Mouse (Mus musculus) heart, postnatal 14 days (tissue): Measurements from ENCODE around the gene 4921517D22Rik. TPM values are rescaled to one million over a fixed set of nuclear protein-coding genes. Genes with fewer than 3 reads are reported as not detected.
A peak's percentile ranks its signal among the peaks of the same experiment; 100 is the strongest.

ENCODE experiments used
- DNase-seq, 2 experiments: peaks; one replicate each; pipeline ENCODE4 v3.0.0; 2021 to 2022
- intact Hi-C: fragments of 180-260 bp; cut with DNase I; formaldehyde crosslinking; loops from one replicate; pipeline ENCODE4 v1.15.1; 2025
- total RNA-seq, 2 experiments: library from RNA; stranded (reverse); gene quantifications; 2 replicates each; pipeline ENCODE4 v1.2.3; 2021

4921517D22Rik gene
- total RNA-seq, 2 experiments from 2014 or later: not detected

DNA sequence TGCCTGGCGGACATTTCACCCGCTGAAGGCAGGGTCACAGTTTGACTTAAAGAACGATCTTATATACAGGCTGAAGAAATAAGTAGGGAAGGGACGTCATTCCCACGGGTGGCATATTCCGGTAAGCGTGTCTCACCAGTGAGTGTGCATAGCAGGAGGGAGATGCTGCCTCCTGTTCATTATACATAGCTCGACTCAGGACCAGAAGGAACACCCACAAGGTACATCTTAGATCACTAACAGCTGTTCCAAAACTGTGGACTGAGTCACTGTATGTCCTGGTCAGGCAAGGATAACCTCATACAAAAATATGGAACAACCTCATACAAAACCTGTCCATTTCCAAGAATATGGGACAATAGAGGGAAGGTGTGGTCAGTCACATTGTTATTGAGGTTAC, 5.2 kb upstream of the 4921517D22Rik start:
- intact Hi-C loops: no loop called here
- DNase-seq: no peak

DNA sequence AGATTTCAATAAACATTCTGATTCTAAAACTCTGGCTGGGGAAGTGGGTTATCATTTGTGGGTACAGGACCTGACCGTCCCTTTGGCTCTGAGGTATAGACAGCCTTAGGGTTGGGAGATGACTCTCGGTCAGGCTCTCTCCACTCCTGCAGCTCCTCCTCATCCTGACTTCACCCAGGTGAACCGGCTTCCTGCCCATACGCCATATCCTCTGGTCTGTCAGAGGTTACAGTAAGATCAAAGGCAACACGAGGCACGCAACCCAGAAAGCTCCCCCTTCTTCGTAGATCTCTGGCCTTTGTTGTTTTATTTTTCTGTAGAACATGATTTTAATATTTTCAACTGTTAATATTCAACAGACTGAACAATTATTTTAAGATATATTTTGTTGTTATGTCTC, 1.9 kb upstream of the 4921517D22Rik start:
- no peak for DNase-seq
- intact Hi-C loops: no loop called here

DNA sequence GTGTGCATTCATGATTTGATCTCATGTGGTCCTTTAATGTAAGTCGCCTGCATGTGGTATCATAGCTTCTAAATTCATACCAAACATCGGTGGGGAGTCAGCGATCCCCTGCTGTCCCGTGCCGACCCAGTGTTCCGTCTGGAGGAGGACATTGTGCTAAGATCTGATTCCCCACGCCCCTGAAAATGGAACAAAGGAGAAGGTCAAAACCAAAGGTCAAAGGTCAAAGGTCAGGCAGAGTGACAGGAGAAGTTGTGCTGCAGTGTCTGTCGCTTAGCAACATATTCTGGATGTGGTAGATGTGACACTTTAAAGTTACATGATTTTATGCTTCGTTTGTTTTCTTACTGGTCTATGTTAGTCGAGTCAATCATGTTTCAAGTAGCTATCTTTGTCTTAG, 2.4 kb downstream of the 4921517D22Rik start:
- no peak for DNase-seq
- intact Hi-C loops: no loop called here

DNA sequence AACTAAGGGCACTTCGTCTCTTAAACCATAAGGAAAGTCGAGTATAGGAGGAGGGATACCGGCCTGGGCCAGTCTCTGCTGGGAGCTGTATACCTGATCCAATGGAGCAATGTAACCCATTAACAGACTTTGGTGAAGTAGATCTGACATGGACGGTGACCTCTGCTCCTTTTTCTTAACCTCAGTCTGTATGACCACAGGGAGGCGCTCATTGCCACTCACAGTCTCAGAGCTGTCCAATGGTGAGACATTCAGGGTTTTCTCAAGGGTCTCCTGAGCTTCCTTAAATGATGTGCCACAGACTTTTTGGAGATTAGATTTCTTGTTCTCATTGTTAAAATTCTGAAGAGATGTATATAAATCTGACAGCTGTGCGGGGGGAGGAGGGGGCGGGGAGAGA, 3.3 kb downstream of the 4921517D22Rik start:
- no peak for DNase-seq
- intact Hi-C loops: no loop called here

DNA sequence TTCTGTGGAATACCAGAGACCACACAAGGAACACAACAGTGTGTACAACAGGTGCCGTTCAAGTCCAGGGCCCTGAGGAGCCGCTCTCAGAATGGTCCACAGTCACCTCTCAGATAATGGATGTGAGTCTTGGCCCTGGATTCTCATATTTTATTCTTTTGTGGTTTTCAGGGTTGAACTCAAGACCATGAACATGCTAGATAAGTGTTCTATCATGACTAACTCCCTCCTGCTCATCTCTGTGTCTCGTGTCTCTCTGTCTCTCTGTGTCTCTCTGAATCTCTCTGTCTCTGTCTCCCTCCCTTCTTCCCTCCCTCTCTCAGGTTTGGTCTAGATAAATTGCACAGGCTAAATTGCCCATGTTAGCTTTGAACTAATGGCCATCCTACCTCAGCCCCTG, 4.1 kb downstream of the 4921517D22Rik start:
- no peak for DNase-seq
- intact Hi-C loops: no loop called here

DNA sequence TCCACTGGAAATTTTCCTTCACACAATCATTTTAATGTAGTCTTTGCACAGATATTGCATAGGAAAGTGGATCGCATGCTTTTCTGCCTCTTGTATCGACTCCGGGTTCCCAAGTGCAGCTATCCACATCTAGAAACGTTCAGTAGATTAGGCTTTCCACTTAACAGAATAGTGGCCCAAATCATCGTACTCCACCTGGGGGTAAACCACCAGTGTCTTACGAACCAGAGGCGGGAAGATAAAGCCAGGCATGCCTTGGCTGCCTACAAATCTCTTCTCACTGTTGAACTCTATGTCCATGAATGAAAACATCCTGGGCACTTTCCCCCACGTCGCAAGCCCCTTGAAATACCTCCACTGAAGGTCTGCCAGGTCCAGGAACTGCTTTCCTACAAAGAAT, 4.6 kb downstream of the 4921517D22Rik start:
- no peak for DNase-seq
- intact Hi-C loops: no loop called here

DNA sequence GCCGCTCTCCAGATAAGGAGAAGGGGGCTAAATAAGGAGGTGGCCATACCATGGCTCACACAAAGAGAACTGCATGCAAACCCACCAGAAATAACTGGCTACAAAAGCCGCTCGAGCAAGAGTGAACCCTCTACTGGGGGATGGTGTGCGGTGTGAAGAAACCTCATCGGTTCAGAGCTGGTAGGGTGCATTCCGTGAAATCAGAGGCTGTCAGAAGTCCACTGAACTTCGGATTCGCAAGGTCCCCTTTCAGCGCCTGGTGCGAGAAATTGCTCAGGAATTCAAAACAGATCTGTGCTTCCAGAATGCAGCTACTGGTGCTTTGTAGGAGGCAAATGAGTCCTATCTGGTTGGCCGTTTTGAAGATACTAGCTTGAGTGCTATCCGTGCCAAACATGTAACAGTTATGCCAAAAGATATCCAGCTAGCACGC, 5.6 kb downstream of the 4921517D22Rik start:
- intact Hi-C loops: no loop called here
- DNase-seq: peak; percentile 28 to 37

DNA sequence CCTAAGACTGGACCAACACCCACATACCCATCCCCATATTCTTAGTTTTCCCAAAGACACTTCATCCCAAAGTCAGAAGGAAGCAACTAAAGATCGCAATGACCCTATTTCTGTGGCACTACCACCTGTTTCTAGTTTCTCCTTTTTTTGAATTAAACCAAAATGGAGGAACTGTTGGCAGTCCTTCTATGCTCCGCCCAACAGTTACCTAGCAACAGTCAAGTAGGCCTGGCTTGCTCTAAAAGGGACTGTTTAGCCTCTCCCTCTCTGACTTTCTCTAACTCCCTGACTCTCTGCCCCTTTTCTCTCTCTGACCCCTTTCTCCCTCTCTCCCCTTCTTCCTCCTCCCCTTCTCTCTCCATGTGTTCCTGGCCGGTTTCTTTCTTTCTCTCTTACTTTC, 8.7 kb downstream of the 4921517D22Rik start:
- intact Hi-C loops: no loop called here
- DNase-seq: no peak

DNA sequence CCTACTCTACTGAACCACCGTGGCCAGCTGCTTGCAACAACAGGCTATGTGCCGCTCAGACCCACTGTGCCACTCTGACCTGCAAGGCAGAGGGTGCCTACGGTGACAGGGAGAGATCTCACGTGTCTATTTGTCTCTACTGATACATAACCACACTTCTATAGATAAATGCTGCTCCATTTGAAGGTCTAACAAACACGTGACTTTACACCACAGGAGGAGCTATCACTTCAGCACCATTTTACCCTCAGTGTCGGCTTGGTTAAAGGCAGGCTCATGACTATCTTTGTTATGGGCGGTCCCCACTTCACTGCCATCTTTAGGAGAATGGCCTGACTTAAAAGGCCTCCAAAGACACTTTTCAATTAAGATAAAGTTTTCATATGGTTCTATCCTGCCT, 11.3 kb downstream of the 4921517D22Rik start:
- DNase-seq: no peak
- intact Hi-C loops: no loop called here

DNA sequence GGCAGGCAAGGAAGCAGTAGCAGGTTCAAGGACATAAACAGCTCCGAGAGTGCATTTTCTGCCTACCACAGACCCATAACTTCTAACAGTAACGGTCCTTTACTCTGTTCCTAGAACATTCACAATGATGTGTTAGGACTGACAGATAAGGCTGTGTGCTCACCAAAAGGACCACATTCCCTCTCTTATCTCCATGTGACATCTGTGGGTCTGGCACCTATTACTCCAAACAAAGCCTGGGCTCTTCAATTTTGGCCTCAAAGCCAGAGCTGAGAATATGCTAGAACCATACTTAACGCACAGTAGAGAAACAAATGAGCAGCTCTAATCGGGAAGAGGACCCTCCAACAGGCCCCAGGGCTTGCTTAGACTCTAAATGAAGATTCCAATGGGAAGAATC, 14.0 kb downstream of the 4921517D22Rik start:
- DNase-seq: no peak
- intact Hi-C loops: no loop called here

DNA sequence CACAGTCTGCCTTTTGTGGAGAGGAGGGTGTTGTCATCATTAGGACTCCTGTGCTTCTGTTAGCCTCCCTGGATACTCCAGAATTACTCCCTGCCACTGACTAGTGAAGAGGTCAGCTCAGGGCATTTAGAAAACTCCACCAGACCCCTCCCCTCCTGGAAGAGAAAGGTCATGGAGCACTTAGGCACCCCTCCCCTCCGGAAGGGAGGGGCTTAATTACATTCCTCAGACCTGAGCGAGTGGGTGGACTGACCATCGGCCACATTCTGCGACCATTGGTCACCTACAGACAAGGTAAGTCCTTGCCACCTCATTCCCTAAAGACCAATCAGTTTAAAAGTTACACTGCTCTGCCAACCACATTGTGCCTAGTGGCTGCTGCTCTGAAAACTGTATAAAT, 14.6 kb downstream of the 4921517D22Rik start:
- no peak for DNase-seq
- intact Hi-C loops: no loop called here

DNA sequence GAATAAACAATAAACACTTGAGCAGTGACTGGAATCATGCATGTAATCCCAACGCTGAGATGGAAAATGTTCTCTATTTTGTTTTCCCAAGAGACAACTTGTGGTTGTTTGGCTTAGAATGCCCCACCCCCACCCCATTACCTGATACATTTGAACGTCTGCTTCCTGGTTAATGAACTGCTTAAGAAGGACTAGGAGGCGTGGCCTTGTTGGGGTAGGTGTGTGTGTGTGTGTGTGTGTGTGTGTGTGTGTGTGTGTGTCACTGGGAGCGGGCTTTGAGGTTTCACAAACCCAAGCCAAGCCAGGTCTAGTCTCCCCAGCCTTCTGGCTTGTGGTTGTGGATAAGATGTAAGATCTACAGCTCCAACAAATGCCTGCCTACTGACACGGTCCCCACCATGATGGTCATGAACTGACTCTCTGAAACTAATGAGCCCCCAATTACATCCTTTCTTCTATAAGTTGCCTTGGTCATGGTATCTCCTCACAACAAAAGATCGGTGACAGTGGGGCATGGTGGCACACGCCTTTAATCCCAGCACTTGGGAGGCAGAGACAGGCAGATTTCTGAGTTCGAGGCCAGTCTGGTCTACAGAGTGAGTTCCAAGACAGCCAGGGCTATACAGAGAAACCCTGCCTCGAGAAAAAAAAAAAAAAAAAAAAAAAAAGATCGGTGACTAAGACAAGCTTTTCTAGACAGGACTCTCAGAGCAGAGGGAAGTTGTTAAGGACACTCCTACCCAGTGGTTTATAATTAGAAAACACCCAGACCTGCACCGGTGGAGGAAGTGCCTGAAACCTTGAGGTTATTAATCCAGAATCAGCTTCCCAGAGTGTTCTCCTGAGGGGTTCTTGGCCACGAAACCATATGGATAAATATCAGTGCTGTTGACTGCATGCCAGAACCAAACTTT, 17.3 kb downstream of the 4921517D22Rik start:
- DNase-seq: no peak
- intact Hi-C loops: no loop called here

DNA sequence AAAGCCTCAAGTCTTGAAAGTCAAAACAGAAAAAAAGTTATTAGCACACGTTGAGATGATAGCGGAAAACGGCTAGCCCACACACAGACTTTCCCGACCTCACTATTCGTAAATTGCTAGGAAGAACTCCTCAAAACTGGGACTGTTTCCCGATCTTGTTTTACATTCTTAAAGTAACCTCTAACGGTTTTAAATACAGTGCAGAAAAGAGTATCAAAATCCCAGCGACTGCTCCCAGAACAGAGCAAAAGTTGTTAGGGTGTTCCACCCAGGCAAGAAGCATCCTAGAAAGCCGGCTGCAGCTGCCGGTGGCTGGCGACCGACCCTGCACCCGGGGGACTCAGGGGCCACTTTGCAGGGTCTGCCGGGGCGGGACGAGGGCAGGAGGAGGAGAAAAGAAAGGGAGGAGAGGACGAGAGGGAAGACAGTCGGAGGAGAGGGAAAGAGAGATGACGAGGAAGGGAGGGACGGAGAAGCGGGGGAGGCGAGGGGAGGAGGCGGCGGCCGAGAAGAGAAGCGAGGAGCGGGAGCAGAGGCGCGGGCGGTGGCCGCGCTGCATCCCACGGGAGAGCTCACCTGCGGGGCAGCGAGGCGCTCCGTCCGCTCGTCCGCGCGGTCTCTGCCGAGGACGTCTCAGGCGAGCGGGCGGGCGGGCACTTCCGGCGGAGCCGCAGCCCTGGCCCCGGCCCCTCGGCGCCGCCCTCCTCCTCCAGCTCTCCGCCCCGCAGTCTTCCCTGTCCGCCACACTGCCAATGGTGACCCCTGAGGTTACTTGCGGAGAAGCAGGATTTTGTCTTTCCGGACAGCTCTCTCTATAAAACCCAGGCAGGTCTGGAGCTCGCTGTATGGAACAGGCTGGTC, 18.5 kb downstream of the 4921517D22Rik start, which contains the start of gene Golm1:
Golm1 (minus strand) TSS at position 661 of the 861 bp plus-strand sequence.
- peak; percentile 75 to 77 for DNase-seq
- intact Hi-C loops: no loop called here

DNA sequence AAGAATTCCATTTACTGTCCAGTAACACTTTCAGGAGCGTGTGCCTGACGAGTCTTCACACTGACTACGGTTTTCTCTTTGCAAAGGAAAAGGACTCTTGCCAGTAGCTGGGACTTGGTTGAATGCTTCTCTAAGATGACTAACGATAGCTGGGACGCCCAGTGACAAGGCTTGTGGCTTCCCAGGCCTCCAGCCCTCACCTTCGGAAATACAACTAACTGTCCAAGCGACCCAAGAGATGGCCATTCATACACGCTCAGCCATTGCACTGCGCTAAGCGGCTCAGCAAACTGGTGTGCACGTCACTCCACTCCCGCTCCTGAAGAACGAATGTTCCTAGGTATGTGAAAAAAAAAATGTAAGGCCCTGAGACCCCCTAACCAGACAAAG, 19.2 kb downstream of the 4921517D22Rik start:
- DNase-seq: peak in 1 of 2 experiments; percentile 26
- intact Hi-C loops: no loop called here

DNA sequence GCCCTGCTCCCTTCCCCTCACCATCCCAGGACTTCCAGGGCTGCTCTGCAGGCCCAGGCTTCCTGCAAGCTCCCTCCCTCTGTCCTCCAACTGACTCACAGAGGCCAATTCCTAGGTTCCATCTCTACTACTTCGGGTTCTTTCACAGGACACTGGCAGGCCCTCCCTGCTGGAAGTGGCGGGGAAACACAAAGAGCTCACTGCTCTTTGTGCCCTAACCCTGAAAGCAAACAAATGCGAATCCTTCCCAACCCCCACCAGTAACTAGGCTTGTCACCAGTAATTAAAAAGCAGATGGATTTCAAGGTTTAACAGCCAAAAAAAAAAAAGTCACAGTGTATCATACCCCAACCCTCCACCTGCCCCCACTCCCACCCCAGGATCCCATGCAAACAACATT, 19.7 kb downstream of the 4921517D22Rik start:
- intact Hi-C loops: no loop called here
- no peak for DNase-seq

DNA sequence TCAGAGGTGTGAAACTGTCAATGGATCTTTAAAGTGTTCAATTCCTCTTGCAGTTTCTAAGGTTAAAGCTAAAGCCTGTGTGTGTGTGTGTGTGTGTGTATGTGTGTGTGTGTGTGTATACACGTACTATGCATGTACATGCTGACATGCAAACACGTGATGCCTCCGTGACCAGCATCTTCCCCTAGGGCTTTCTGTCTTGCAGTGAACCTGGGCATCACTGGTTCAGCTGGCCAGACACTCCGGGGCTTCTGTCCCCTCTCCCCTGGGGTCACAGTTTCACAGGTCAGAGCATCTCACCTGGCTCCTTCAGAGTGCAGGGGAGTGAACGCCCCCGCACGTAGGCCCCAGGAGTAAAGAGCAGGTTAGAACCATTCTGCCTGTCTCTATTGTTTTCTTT, 20.3 kb downstream of the 4921517D22Rik start:
- intact Hi-C loops: no loop called here
- DNase-seq: no peak

DNA sequence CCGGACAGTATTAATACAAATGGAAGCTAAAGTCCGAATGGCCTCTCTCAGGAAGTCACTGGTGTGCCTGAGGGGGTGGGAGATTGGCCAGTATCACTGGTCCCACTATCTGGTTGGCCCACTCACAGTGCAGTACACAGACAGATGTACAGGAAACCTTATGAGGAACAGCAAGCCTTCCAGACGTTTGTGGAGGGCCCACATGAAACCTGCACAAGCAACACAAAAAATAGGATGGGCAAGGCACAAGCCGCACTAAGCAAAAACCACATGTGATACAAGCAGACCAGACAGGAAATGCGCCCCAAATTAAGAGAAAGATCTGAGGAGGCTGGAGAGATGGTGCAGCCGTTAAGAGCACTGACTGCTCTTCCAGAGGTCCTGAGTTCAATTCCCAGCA, 21.7 kb downstream of the 4921517D22Rik start:
- no peak for DNase-seq
- intact Hi-C loops: no loop called here

DNA sequence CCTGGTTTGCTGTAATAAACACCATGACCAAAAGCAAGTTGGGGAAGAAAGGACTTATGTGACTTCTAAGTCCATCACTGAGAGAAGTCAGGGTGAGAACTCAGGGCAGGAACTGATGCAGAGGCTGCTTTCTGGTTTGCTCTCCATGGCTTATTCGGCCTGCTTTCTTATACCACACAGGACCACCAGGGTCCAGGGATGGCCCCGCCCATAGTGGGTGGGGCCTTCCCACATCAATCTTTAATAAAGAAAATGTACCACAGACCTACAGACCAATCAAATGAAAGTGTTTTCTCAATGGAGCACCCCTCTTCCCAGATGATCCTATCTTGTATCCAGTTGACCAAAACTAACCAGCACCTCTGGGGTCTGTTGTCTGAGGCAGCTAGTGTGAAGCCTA, 22.4 kb downstream of the 4921517D22Rik start:
- DNase-seq: no peak
- intact Hi-C loops: no loop called here

DNA sequence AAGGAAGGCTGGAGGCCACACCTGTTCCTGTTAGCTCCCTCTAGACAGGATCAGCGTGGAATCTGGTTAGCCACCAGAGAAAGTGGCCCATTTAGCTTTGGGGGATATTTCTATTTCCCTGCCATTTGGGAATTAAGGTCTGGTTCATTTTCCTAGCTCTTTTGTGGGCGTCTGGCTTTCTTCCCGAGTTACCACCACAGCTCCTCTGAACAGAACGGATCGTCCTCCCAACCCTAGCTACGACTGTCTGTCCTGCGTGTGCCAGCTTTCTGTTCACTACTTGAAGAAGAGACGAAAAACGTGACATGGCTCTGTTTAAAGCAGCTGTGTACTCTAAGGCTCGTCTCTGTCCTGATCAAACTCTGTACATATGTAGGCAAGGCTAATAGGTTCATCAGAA, 24.0 kb downstream of the 4921517D22Rik start:
- intact Hi-C loops: no loop called here
- DNase-seq: no peak

DNA sequence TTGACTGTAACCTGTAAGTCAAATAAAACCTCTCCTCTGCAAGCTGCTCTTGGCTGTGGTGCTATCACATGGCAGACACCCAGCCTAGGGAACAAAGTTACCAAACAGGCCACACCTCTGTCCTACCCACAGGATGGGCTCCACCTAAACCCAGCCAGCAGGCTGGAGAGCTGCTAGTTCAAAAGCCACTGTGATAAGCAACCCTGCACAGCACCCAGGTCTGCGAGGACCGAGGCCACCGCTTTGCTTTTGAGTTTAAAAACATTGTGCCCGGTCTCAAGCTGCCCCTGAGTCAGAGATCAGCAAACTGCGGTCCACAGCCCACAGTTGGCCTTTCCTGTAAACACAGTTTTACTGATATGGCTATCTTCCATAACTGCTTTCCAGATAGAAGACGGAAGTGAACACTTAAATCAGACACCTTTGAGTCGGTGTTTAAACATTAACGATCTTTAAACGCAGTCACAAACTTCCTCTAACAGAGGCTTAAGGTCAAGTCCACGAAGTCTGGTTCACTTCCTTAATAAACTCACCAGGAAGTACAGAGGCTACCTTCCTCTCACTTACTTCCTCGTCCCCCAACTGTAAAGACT, 25.3 kb downstream of the 4921517D22Rik start:
- intact Hi-C loops: no loop called here

DNA sequence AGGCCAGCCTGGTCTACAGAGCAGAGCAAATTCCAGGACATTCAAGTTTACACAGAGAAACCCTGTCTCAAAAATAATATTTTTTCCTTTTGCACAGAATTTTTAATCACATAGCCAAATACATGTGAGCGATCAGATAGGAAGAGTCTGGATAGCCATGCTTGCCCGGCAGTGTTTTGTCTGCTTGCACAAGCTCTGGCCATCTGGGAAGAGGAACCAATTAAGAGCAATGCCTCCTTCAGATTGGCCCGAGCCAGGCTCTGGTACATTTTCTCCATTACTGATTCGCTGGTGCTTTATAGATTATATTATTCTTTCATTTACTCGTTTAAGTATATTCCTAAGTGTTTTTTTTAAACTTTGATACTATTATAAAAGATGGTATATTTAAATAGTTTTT, 26.1 kb downstream of the 4921517D22Rik start:
- intact Hi-C loops: no loop called here
- DNase-seq: no peak

More for the DNA sequence above, 25.3 kb downstream of the 4921517D22Rik start:
- peak; percentile 44 to 47 for DNase-seq
